Mouse (Mus musculus): ENCODE results near the gene Hspe1.

- TF ChIP-seq CTCF (IDR thresholded peaks at IDR 0.05; ENCODE audit: control insufficient read depth, insufficient read depth, insufficient read length) (no peak), USF1 (IDR thresholded peaks at IDR 0.05; ENCODE audit: low read depth) (no peak)
Observed at GRCm38 (mm10) chr1:55085781-55086366, 2.1 kb upstream of the Hspe1 start.

All from C2C12 (cell line).